Mouse (Mus musculus) left cerebral cortex, adult 11 months (tissue): ENCODE data around the gene Cep55.

Experiments
- DNase-seq: peaks from one replicate; pipeline ENCODE4 v3.0.0; 2022; ENCODE audit warnings: low spot score

The Cep55 gene

GRCm38 (mm10) chr19:38045198-38045597, 9.6 kb upstream of the Cep55 start:
- DNase-seq = no peak

GRCm38 (mm10) chr19:38049686-38050085, 5.1 kb upstream of the Cep55 start:
- no peak for DNase-seq

GRCm38 (mm10) chr19:38053227-38054041, 1.4 kb upstream of the Cep55 start:
- peak; percentile 10 for DNase-seq

GRCm38 (mm10) chr19:38054149-38054719, 577 bp upstream of the Cep55 start:
- DNase-seq = peak; percentile 62

GRCm38 (mm10) chr19:38055798-38056197, 987 bp downstream of the Cep55 start:
- no peak for DNase-seq

GRCm38 (mm10) chr19:38056276-38056675, 1.5 kb downstream of the Cep55 start:
- no peak for DNase-seq

GRCm38 (mm10) chr19:38056931-38057330, 2.1 kb downstream of the Cep55 start:
- no peak for DNase-seq

GRCm38 (mm10) chr19:38063201-38063600, 8.4 kb downstream of the Cep55 start:
- DNase-seq = no peak

GRCm38 (mm10) chr19:38064051-38064450, 9.2 kb downstream of the Cep55 start:
- DNase-seq = no peak

- DNase-seq = no peak
Measured at GRCm38 (mm10) chr19:38073226-38073625, 18.4 kb downstream of the Cep55 start.

GRCm38 (mm10) chr19:38075051-38075450, 20.2 kb downstream of the Cep55 start:
- no peak for DNase-seq

- no peak for DNase-seq
Measured at GRCm38 (mm10) chr19:38076251-38076650, 21.4 kb downstream of the Cep55 start.

- DNase-seq = no peak
Measured at GRCm38 (mm10) chr19:38077851-38078540, 23.2 kb downstream of the Cep55 start.

GRCm38 (mm10) chr19:38081361-38081760, 26.6 kb downstream of the Cep55 start:
- no peak for DNase-seq

- DNase-seq = no peak
Measured at GRCm38 (mm10) chr19:38082931-38083525, 28.2 kb downstream of the Cep55 start.

- no peak for DNase-seq
Measured at GRCm38 (mm10) chr19:38085841-38086240, 31.0 kb downstream of the Cep55 start.

- no peak for DNase-seq
Measured at GRCm38 (mm10) chr19:38086948-38087551, 32.2 kb downstream of the Cep55 start.

GRCm38 (mm10) chr19:38089358-38089757, 34.5 kb downstream of the Cep55 start:
- DNase-seq = no peak

- DNase-seq = no peak
Measured at GRCm38 (mm10) chr19:38091512-38091985, 36.7 kb downstream of the Cep55 start.

- no peak for DNase-seq
Measured at GRCm38 (mm10) chr19:38096231-38096630, 41.4 kb downstream of the Cep55 start.

GRCm38 (mm10) chr19:38096858-38097758, 42.3 kb downstream of the Cep55 start, which contains the start of gene Ffar4:
Ffar4 (plus strand) TSS chr19:38097071.
- no peak for DNase-seq
